Mouse (Mus musculus): ENCODE data around the gene Pde4d. TPM values are rescaled to one million over a fixed set of nuclear protein-coding genes. Genes with fewer than 3 reads are reported as not detected.

Pde4d gene
- polyA plus RNA-seq, 1 experiment, result 15.1 TPM

- TF ChIP-seq MYOG (IDR thresholded peaks at IDR 0.05; ENCODE audit: control insufficient read depth, extremely low read depth, insufficient read length) (no peak), USF1 (IDR thresholded peaks at IDR 0.05; ENCODE audit: low read depth) (no peak), MAX (IDR thresholded peaks at IDR 0.05) (no peak), FOSL1 (IDR thresholded peaks at IDR 0.05; ENCODE audit: insufficient read depth, low read length, poor library complexity, severe bottlenecking) (no peak)
- no peak overlapping the region for H3ac ChIP-seq (ENCODE audit: control insufficient read depth, insufficient read length, low read depth)
- no peaks in the 10 kb centered on the region for H3K27me3 ChIP-seq (ENCODE audit: control insufficient read depth, insufficient read depth, insufficient read length)
- no peaks in the 10 kb centered on the region for H3K79me3 ChIP-seq (ENCODE audit: low read depth)
- H3K36me3 ChIP-seq (ENCODE audit: control insufficient read depth, insufficient read depth), result no peaks in the 10 kb centered on the region
- no peak overlapping the region for H3K4me3 ChIP-seq (ENCODE audit: insufficient read depth, poor library complexity, severe bottlenecking)
- no peaks in the 10 kb centered on the region for H3K79me2 ChIP-seq (ENCODE audit: control insufficient read depth, insufficient read depth)
These were observed 1154.3 kb downstream of the Pde4d start for GRCm38 (mm10) chr13:109604017-109604416.

DNA sequence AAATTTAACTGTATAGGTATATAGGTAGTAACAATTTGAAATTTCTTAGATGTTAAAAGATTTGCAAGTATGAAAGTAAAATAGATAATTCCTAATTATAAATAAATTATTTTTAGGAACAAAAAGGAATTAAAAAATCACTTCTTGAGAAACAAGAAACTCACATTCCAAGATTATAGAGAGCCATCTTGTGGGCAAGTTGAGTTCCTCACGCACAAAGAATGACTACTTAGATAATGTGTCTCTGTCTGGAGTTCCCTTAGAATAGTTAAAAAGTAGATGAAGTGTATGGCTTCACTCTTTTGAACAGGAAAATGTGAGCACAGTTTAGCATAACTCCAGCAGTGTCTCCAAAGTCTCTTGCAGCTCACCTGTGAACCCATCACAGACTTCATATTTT lies 1155.4 kb downstream of the Pde4d start:
- Histone ChIP-seq H3K36me3 (ENCODE audit: control insufficient read depth, insufficient read depth) (no peaks in the 10 kb centered on the region), H3K79me2 (ENCODE audit: control insufficient read depth, insufficient read depth) (no peaks in the 10 kb centered on the region), H3K79me3 (ENCODE audit: low read depth) (no peaks in the 10 kb centered on the region), H3K4me3 (ENCODE audit: insufficient read depth, poor library complexity, severe bottlenecking) (no peak overlapping the region), H3ac (ENCODE audit: control insufficient read depth, insufficient read length, low read depth) (no peak overlapping the region), H3K27me3 (ENCODE audit: control insufficient read depth, insufficient read depth, insufficient read length) (no peaks in the 10 kb centered on the region)
- no peak for TF ChIP-seq CEBPB (IDR thresholded peaks at IDR 0.05; ENCODE audit: low read depth)
- no peak for TF ChIP-seq MAX (IDR thresholded peaks at IDR 0.05)
- TF ChIP-seq FOSL1 (IDR thresholded peaks at IDR 0.05; ENCODE audit: insufficient read depth, low read length, poor library complexity, severe bottlenecking), result no peak
- no peak for TF ChIP-seq MYOD1 (IDR thresholded peaks at IDR 0.05; ENCODE audit: control insufficient read depth, insufficient read length, low read depth)

DNA sequence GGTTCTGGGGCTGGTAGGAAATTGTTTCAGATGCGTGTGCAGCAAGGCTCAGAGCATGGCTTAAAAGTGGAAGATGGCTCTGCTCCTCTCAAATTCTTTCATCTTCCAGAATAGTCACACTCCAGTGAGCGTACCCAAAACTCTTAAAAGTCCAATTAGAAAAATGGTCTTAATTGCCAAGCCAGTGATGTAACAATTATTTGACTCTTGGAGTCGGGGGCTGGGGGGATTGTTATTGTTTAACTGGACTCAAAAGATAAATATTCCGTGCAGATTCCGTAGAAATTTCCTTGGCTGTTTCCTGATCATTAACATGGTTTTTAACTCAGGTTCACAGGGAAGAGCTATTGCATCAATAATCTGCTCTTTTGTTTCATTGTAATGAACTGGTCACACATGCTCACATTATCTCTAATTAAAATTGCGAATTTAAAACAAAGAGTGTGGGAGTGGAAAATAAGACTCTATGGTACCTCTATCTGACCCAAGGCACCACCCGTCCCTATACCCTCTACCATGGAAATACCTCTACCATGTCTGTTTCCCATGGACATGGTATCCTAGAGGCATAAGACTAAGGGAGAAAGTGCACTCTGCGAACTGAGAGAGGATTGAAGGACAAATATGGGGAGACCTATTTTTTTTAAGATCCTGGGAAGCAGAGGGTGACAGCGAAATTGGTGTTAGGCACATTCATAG lies 1159.5 kb downstream of the Pde4d start:
- no peak for TF ChIP-seq MYOG (IDR thresholded peaks at IDR 0.05; ENCODE audit: control insufficient read depth, extremely low read depth, insufficient read length)
- TF ChIP-seq USF1 (IDR thresholded peaks at IDR 0.05; ENCODE audit: low read depth), result no peak
- no peak for TF ChIP-seq MYOD1 (IDR thresholded peaks at IDR 0.05; ENCODE audit: control insufficient read depth, insufficient read length, low read depth)
- TF ChIP-seq CEBPB (IDR thresholded peaks at IDR 0.05; ENCODE audit: low read depth), result no peak
- TF ChIP-seq MAX (IDR thresholded peaks at IDR 0.05), result no peak
- TF ChIP-seq FOSL1 (IDR thresholded peaks at IDR 0.05; ENCODE audit: insufficient read depth, low read length, poor library complexity, severe bottlenecking), result no peak
- no peak for TF ChIP-seq CTCF (IDR thresholded peaks at IDR 0.05; ENCODE audit: control insufficient read depth, insufficient read depth, insufficient read length)
- Histone ChIP-seq H3K36me3 (ENCODE audit: control insufficient read depth, insufficient read depth) (no peaks in the 10 kb centered on the region), H3K79me3 (ENCODE audit: low read depth) (no peaks in the 10 kb centered on the region), H3K79me2 (ENCODE audit: control insufficient read depth, insufficient read depth) (no peaks in the 10 kb centered on the region), H3K27me3 (ENCODE audit: control insufficient read depth, insufficient read depth, insufficient read length) (no peaks in the 10 kb centered on the region), H3ac (ENCODE audit: control insufficient read depth, insufficient read length, low read depth) (no peak overlapping the region), H3K4me3 (ENCODE audit: insufficient read depth, poor library complexity, severe bottlenecking) (no peak overlapping the region)

- TF ChIP-seq MAX (IDR thresholded peaks at IDR 0.05) (no peak), MYOG (IDR thresholded peaks at IDR 0.05; ENCODE audit: control insufficient read depth, extremely low read depth, insufficient read length) (no peak), MYOD1 (IDR thresholded peaks at IDR 0.05; ENCODE audit: control insufficient read depth, insufficient read length, low read depth) (no peak), CEBPB (IDR thresholded peaks at IDR 0.05; ENCODE audit: low read depth) (no peak), FOSL1 (IDR thresholded peaks at IDR 0.05; ENCODE audit: insufficient read depth, low read length, poor library complexity, severe bottlenecking) (no peak), USF1 (IDR thresholded peaks at IDR 0.05; ENCODE audit: low read depth) (no peak), CTCF (IDR thresholded peaks at IDR 0.05; ENCODE audit: control insufficient read depth, insufficient read depth, insufficient read length) (no peak)
- no peak overlapping the region for H3K4me3 ChIP-seq (ENCODE audit: insufficient read depth, poor library complexity, severe bottlenecking)
- H3K36me3 ChIP-seq (ENCODE audit: control insufficient read depth, insufficient read depth), result no peaks in the 10 kb centered on the region
- no peak overlapping the region for H3ac ChIP-seq (ENCODE audit: control insufficient read depth, insufficient read length, low read depth)
- no peaks in the 10 kb centered on the region for H3K79me3 ChIP-seq (ENCODE audit: low read depth)
- H3K79me2 ChIP-seq (ENCODE audit: control insufficient read depth, insufficient read depth), result no peaks in the 10 kb centered on the region
- H3K27me3 ChIP-seq (ENCODE audit: control insufficient read depth, insufficient read depth, insufficient read length), result no peaks in the 10 kb centered on the region
These were observed 1160.0 kb downstream of the Pde4d start for GRCm38 (mm10) chr13:109609805-109610187.

- TF ChIP-seq MYOD1 (IDR thresholded peaks at IDR 0.05; ENCODE audit: control insufficient read depth, insufficient read length, low read depth) (no peak), MYOG (IDR thresholded peaks at IDR 0.05; ENCODE audit: control insufficient read depth, extremely low read depth, insufficient read length) (no peak), FOSL1 (IDR thresholded peaks at IDR 0.05; ENCODE audit: insufficient read depth, low read length, poor library complexity, severe bottlenecking) (no peak), CEBPB (IDR thresholded peaks at IDR 0.05; ENCODE audit: low read depth) (no peak), MAX (IDR thresholded peaks at IDR 0.05) (no peak), CTCF (IDR thresholded peaks at IDR 0.05; ENCODE audit: control insufficient read depth, insufficient read depth, insufficient read length) (no peak), USF1 (IDR thresholded peaks at IDR 0.05; ENCODE audit: low read depth) (no peak)
- Histone ChIP-seq H3K36me3 (ENCODE audit: control insufficient read depth, insufficient read depth) (no peaks in the 10 kb centered on the region), H3K79me3 (ENCODE audit: low read depth) (no peaks in the 10 kb centered on the region), H3K4me3 (ENCODE audit: insufficient read depth, poor library complexity, severe bottlenecking) (no peak overlapping the region), H3K27me3 (ENCODE audit: control insufficient read depth, insufficient read depth, insufficient read length) (no peaks in the 10 kb centered on the region), H3K79me2 (ENCODE audit: control insufficient read depth, insufficient read depth) (no peaks in the 10 kb centered on the region), H3ac (ENCODE audit: control insufficient read depth, insufficient read length, low read depth) (no peak overlapping the region)
These were observed 1161.0 kb downstream of the Pde4d start for GRCm38 (mm10) chr13:109610772-109611171.

DNA sequence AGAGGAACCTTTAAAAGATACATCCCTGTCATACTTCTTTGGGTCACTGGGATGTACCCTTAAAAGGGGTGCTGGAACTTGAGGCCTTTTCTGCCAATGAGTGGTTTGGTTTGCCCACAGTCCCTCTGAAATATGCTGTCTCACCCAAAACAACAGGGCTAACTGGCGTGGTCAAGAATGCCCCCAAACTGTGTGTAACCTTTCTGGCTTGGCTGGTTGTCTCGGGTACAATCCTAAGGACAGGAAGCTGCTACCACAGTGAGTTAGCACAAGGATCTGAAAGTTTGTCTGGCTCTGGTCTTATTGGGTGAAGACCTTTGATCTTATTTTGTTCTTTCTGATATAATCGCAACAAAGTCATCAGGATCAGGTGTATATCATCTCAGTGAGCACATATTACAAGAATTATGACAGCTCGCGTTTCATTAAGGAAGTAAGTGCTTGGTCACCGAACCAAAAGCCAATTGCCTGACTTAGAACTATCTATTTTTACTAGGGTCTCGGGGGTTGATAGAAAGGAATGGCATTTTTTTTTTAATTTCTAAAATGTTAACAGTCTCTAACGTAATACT lies 1165.6 kb downstream of the Pde4d start:
- Histone ChIP-seq H3ac (ENCODE audit: control insufficient read depth, insufficient read length, low read depth) (no peak overlapping the region), H3K4me3 (ENCODE audit: insufficient read depth, poor library complexity, severe bottlenecking) (no peak overlapping the region), H3K27me3 (ENCODE audit: control insufficient read depth, insufficient read depth, insufficient read length) (no peaks in the 10 kb centered on the region), H3K79me2 (ENCODE audit: control insufficient read depth, insufficient read depth) (no peaks in the 10 kb centered on the region), H3K36me3 (ENCODE audit: control insufficient read depth, insufficient read depth) (no peaks in the 10 kb centered on the region), H3K79me3 (ENCODE audit: low read depth) (no peaks in the 10 kb centered on the region)
- TF ChIP-seq FOSL1 (IDR thresholded peaks at IDR 0.05; ENCODE audit: insufficient read depth, low read length, poor library complexity, severe bottlenecking), result no peak
- TF ChIP-seq USF1 (IDR thresholded peaks at IDR 0.05; ENCODE audit: low read depth), result no peak
